Mouse (Mus musculus): Measurements from ENCODE around the gene Gbp10. TPM values are rescaled to one million over a fixed set of nuclear protein-coding genes. Genes with fewer than 3 reads are reported as not detected.
"Not testable (repeated sequence)": the region's sequence is repeated elsewhere in the genome, so short reads cannot be mapped to it uniquely, and the experiment has no call there.

The Gbp10 gene
- polyA plus RNA-seq, 1 experiment from 2014 or later: 0.41 TPM

DNA sequence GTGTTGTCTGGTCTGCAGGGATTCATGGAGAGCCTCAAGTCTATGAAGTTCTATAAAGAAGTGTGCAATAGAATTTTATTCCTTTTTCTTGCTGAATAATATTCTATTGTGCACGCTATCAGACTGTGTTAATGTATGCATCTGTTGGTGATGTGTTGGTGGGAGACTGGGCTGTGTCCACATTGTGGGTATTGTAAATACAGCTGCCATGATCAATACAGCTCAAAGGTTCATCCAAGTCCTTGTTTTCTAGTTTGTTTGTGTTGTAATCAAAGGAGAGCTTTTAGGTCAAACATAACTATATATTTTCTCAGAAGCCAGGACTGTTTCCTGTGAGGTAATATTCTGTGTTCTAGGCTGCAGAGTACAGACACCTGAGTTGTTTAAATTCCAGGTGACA, 40.2 kb downstream of the Gbp10 start:
- not testable (repeated sequence) for H3K27ac ChIP-seq (ENCODE audit: low read depth, low read length); H3K4me1 ChIP-seq (ENCODE audit: control insufficient read depth, insufficient read depth, low read length); H3K9me3 ChIP-seq (replicated peaks; ENCODE audit: control insufficient read depth, low read length); DNase-seq (ENCODE audit: low spot score); H3K36me3 ChIP-seq (ENCODE audit: control insufficient read depth, insufficient read depth, low read length); H3K9ac ChIP-seq (ENCODE audit: low read length); H3K4me2 ChIP-seq (ENCODE audit: low read length); ATAC-seq; H3K27me3 ChIP-seq (replicated peaks; ENCODE audit: control insufficient read depth, insufficient read depth, low read length); H3K4me3 ChIP-seq (ENCODE audit: low read depth, low read length)
- 97% methylated on average over 1 of the region's 1 CpGs for WGBS

DNA sequence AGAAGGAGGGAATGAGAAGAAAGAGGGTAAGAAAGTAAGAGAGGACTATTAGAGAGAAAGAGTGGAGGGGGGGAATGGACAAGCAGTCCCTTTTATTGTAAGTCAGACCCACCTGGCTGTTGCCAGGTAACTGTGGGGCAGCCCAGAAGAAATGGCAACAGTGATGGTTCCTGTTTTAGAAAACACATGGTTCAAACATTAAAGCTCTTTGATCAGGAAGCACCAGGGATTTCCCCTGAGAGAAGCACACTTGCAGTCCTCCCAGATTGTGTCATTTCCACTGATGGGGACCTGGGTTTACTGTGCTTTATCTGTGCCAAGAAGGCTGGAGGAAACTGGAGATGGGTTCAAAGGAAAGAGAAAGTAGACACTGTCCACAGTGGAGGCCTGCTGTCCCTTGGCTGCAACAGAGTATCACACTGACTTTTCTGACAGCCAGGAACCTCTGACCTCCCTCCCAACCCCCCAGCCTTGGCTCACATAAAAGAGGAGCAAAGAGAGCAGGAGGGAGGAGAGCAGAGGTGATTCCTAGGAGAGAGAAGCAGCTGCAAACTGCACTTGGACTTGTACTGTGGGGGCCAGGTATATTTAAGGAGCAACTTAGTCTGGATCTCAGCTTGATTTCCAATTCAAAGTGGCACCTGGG, 41.3 kb downstream of the Gbp10 start:
- not testable (repeated sequence) for ATAC-seq; H3K9ac ChIP-seq (ENCODE audit: low read length); DNase-seq (ENCODE audit: low spot score)

DNA sequence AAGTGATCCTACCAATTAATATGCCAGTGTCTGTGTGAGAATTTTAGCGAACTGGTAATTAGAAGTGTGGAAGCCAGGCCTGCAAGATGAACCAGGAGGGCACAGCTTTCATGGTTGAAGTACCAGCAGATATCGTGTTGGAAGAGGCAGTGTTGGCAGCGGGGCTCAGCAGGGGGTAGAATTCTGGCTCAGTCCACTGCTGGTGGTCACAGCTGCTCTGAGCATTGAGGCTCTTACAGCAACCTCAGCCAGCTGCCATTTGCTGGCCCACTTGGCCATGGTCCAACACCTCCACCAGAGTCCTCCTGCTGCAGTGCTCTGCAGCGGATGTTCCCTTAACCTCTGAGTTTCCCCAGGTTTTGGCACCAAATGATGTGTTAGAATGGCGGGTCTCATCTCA, 43.0 kb downstream of the Gbp10 start:
- not testable (repeated sequence) for DNase-seq (ENCODE audit: low spot score); H3K4me1 ChIP-seq (ENCODE audit: control insufficient read depth, insufficient read depth, low read length); H3K4me3 ChIP-seq (ENCODE audit: low read depth, low read length); H3K27me3 ChIP-seq (replicated peaks; ENCODE audit: control insufficient read depth, insufficient read depth, low read length); H3K4me2 ChIP-seq (ENCODE audit: low read length); H3K9ac ChIP-seq (ENCODE audit: low read length); H3K27ac ChIP-seq (ENCODE audit: low read depth, low read length); H3K36me3 ChIP-seq (ENCODE audit: control insufficient read depth, insufficient read depth, low read length); ATAC-seq; H3K9me3 ChIP-seq (replicated peaks; ENCODE audit: control insufficient read depth, low read length)
- WGBS: 72% methylated on average over 5 of the region's 5 CpGs

More for the DNA sequence above, 41.3 kb downstream of the Gbp10 start:
- not testable (repeated sequence) for H3K9me3 ChIP-seq (replicated peaks; ENCODE audit: control insufficient read depth, low read length); H3K4me1 ChIP-seq (ENCODE audit: control insufficient read depth, insufficient read depth, low read length); H3K4me3 ChIP-seq (ENCODE audit: low read depth, low read length); H3K36me3 ChIP-seq (ENCODE audit: control insufficient read depth, insufficient read depth, low read length); H3K27ac ChIP-seq (ENCODE audit: low read depth, low read length); H3K27me3 ChIP-seq (replicated peaks; ENCODE audit: control insufficient read depth, insufficient read depth, low read length); H3K4me2 ChIP-seq (ENCODE audit: low read length)

DNA sequence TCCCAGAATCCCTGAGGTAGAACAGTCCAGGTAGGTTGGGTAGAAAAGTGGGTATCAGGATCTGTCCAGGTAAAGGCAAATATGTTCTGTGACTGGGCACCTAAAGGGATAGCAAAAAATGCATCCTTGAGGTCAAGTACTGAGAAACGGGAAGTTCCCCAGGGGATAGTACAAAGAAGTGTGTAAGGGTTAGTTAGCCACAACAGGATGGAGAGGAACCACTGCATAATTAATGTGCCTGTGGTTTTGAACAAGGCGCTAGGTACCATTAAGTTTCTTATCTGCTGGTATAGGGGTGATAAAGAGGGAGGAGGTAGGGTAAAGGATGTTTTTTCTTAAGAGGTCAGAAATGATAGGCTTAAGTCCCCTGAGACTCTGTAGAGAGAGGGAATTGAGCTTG, 46.8 kb downstream of the Gbp10 start:
- not testable (repeated sequence) for H3K36me3 ChIP-seq (ENCODE audit: control insufficient read depth, insufficient read depth, low read length); H3K27ac ChIP-seq (ENCODE audit: low read depth, low read length); H3K4me1 ChIP-seq (ENCODE audit: control insufficient read depth, insufficient read depth, low read length); H3K9ac ChIP-seq (ENCODE audit: low read length); DNase-seq (ENCODE audit: low spot score); ATAC-seq; H3K9me3 ChIP-seq (replicated peaks; ENCODE audit: control insufficient read depth, low read length); H3K27me3 ChIP-seq (replicated peaks; ENCODE audit: control insufficient read depth, insufficient read depth, low read length); H3K4me3 ChIP-seq (ENCODE audit: low read depth, low read length); H3K4me2 ChIP-seq (ENCODE audit: low read length)
- 93% methylated on average over 2 of the region's 2 CpGs for WGBS

DNA sequence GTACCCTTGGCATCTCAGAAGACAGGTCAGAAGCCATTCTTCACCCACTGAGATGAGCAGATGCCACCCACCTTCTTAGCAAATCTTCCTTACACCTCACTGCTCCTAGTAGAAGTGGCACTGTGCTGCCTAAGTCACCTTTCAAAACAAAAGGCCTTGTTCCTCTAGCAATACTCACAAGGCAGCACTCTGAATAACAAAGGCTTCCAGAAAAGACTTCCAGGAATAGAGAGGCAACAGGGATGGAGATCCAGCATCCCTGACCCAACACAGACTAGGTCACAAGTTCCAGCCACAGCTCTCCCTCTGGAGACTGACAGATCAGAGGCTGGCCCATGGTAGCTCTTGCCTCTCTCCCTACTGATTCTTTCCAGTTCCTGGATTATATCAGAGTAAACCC, 57.9 kb downstream of the Gbp10 start:
- DNase-seq (ENCODE audit: low spot score) (no peak), ATAC-seq (no peak)
- no peak overlapping the region for H3K4me2 ChIP-seq (ENCODE audit: low read length)
- no peak overlapping the region for H3K9ac ChIP-seq (ENCODE audit: low read length)
- H3K27me3 ChIP-seq (replicated peaks; ENCODE audit: control insufficient read depth, insufficient read depth, low read length): no peaks in the 10 kb centered on the region
- H3K4me1 ChIP-seq (ENCODE audit: control insufficient read depth, insufficient read depth, low read length): no peaks in the 10 kb centered on the region
- H3K27ac ChIP-seq (ENCODE audit: low read depth, low read length): no peak overlapping the region
- no peaks in the 10 kb centered on the region for H3K9me3 ChIP-seq (replicated peaks; ENCODE audit: control insufficient read depth, low read length)
- H3K4me3 ChIP-seq (ENCODE audit: low read depth, low read length): no peak overlapping the region
- H3K36me3 ChIP-seq (ENCODE audit: control insufficient read depth, insufficient read depth, low read length): no peaks in the 10 kb centered on the region

Other genes with a start within 250 kb of the Gbp10 start
- 1.1 and 1.4 TPM in 2 replicates for gene Gbp9, start 100.0 kb downstream of the Gbp10 start, polyA plus RNA-seq (2014; fragmentation: Nextera tagmentation; extraction: Ambion mirVana)
- gene Gbp8, start 100.0 kb downstream of the Gbp10 start, polyA plus RNA-seq (2014; fragmentation: Nextera tagmentation; extraction: Ambion mirVana): 0.31 and 0.58 TPM in 2 replicates
- 1.4 and 1.9 TPM in 2 replicates for gene Gbp4, start 99.9 kb downstream of the Gbp10 start, polyA plus RNA-seq (2014; fragmentation: Nextera tagmentation; extraction: Ambion mirVana)
- gene Gm43302, start 54.2 kb upstream of the Gbp10 start, polyA plus RNA-seq (2014; fragmentation: Nextera tagmentation; extraction: Ambion mirVana): 0.39 and 0.74 TPM in 2 replicates
- 1.7 and 1.9 TPM in 2 replicates for gene Gbp6, start 54.2 kb upstream of the Gbp10 start, polyA plus RNA-seq (2014; fragmentation: Nextera tagmentation; extraction: Ambion mirVana)
- 14.7 and 19.6 TPM in 2 replicates for gene Lrrc8b, start 176.2 kb upstream of the Gbp10 start, polyA plus RNA-seq (2014; fragmentation: Nextera tagmentation; extraction: Ambion mirVana)

Measured in forebrain, embryonic 14.5 days (tissue).